Mouse (Mus musculus): ENCODE measurements at regions not wholly inside any gene's neighbourhood (a gene's known extent, or its start where the extent isn't known, plus 50 kb on each side); places are given as distances from the start of the nearest gene placed in this dataset.

GRCm38 (mm10) chr1:122357015-122357414 lies 789.2 kb upstream of the Ddx18 start:
- H3K36me3 ChIP-seq (ENCODE audit: control insufficient read depth, insufficient read depth, low read length): no peaks in the 10 kb centered on the region
- H3K27ac ChIP-seq (ENCODE audit: control insufficient read depth, insufficient read depth, low read length): no peak overlapping the region
- TF ChIP-seq POLR2A (IDR thresholded peaks at IDR 0.05; ENCODE audit: control insufficient read depth, extremely low read depth, insufficient read depth, low read length, poor library complexity) (no peak), CTCF (IDR thresholded peaks at IDR 0.05; ENCODE audit: borderline replicate concordance, control insufficient read depth, extremely low read depth, insufficient read depth, low read length, poor library complexity) (no peak)
- H3K4me1 ChIP-seq (replicated peaks; ENCODE audit: control insufficient read depth, insufficient read depth, low read length): no peaks in the 10 kb centered on the region
- H3K27me3 ChIP-seq (ENCODE audit: control insufficient read depth, insufficient read depth, low read length): no peaks in the 10 kb centered on the region
- DNase-seq: peak; percentile 89
- 96% methylated on average over 16 of the region's 16 CpGs for WGBS
- no peak overlapping the region for H3K4me3 ChIP-seq (ENCODE audit: control insufficient read depth, insufficient read depth, low read length)

- no peak for DNase-seq
- H3K36me3 ChIP-seq (ENCODE audit: control insufficient read depth, insufficient read depth, low read length): no peaks in the 10 kb centered on the region
- H3K27me3 ChIP-seq (ENCODE audit: control insufficient read depth, insufficient read depth, low read length): no peaks in the 10 kb centered on the region
- no peak for TF ChIP-seq CTCF (IDR thresholded peaks at IDR 0.05; ENCODE audit: borderline replicate concordance, control insufficient read depth, extremely low read depth, insufficient read depth, low read length, poor library complexity)
- no peak for TF ChIP-seq POLR2A (IDR thresholded peaks at IDR 0.05; ENCODE audit: control insufficient read depth, extremely low read depth, insufficient read depth, low read length, poor library complexity)
- H3K27ac ChIP-seq (ENCODE audit: control insufficient read depth, insufficient read depth, low read length): no peak overlapping the region
- H3K4me1 ChIP-seq (replicated peaks; ENCODE audit: control insufficient read depth, insufficient read depth, low read length): no peaks in the 10 kb centered on the region
- H3K4me3 ChIP-seq (ENCODE audit: control insufficient read depth, insufficient read depth, low read length): no peak overlapping the region
Observed at GRCm38 (mm10) chr1:122351530-122351929, 783.7 kb upstream of the Ddx18 start.

GRCm38 (mm10) chr1:122333267-122333666 lies 765.5 kb upstream of the Ddx18 start:
- Histone ChIP-seq H3K4me3 (ENCODE audit: control insufficient read depth, insufficient read depth, low read length) (no peak overlapping the region), H3K27ac (ENCODE audit: control insufficient read depth, insufficient read depth, low read length) (no peak overlapping the region), H3K36me3 (ENCODE audit: control insufficient read depth, insufficient read depth, low read length) (no peaks in the 10 kb centered on the region), H3K27me3 (ENCODE audit: control insufficient read depth, insufficient read depth, low read length) (no peaks in the 10 kb centered on the region), H3K4me1 (replicated peaks; ENCODE audit: control insufficient read depth, insufficient read depth, low read length) (no peaks in the 10 kb centered on the region)
- no peak for TF ChIP-seq POLR2A (IDR thresholded peaks at IDR 0.05; ENCODE audit: control insufficient read depth, extremely low read depth, insufficient read depth, low read length, poor library complexity)
- no peak for TF ChIP-seq CTCF (IDR thresholded peaks at IDR 0.05; ENCODE audit: borderline replicate concordance, control insufficient read depth, extremely low read depth, insufficient read depth, low read length, poor library complexity)
- WGBS: 88% methylated on average over 6 of the region's 6 CpGs
- no peak for DNase-seq

- no peak overlapping the region for H3K27ac ChIP-seq (ENCODE audit: control insufficient read depth, insufficient read depth, low read length)
- no peak overlapping the region for H3K4me3 ChIP-seq (ENCODE audit: control insufficient read depth, insufficient read depth, low read length)
- WGBS: 48% methylated on average over 1 of the region's 1 CpGs
- H3K4me1 ChIP-seq (replicated peaks; ENCODE audit: control insufficient read depth, insufficient read depth, low read length): no peaks in the 10 kb centered on the region
- H3K27me3 ChIP-seq (ENCODE audit: control insufficient read depth, insufficient read depth, low read length): no peaks in the 10 kb centered on the region
- DNase-seq: no peak
- H3K36me3 ChIP-seq (ENCODE audit: control insufficient read depth, insufficient read depth, low read length): no peaks in the 10 kb centered on the region
- no peak for TF ChIP-seq POLR2A (IDR thresholded peaks at IDR 0.05; ENCODE audit: control insufficient read depth, extremely low read depth, insufficient read depth, low read length, poor library complexity)
- no peak for TF ChIP-seq CTCF (IDR thresholded peaks at IDR 0.05; ENCODE audit: borderline replicate concordance, control insufficient read depth, extremely low read depth, insufficient read depth, low read length, poor library complexity)
Observed at GRCm38 (mm10) chr1:122328276-122328675, 760.5 kb upstream of the Ddx18 start.
